In the genomic region with DNA sequence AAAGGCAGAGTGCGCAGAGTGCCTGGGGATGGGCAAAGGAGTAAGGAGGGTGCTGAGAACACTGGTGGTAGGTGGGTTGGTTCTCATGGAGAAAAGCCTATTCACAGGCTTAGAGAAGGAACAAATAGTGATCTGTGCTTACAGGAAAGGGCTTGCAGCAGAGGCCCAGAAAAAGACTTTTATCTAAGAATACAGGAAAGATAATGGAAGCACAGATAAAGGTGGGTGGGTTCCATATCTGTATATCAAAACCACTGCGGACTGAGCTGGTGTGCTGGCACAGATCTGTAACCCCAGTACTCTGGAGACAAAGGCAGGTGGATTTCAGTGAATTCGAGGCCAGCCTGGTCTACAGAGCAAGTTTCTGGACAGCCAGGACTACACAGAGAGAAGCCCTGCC, we compare ENCODE assay signal across 26 mouse cellular contexts.
"Had no signal": no experiment of that assay in that cellular context is flagged by ENCODE, and none has a peak within 500 bp of the region (broad histone marks: within the 10 kb centered on the region; RNA-seq: fewer than 3 reads in every experiment).

No protein-coding gene starts in this region.

- H3K4me3 ChIP-seq: heart, embryonic 10.5 days; heart, embryonic 12.5 days; hindbrain, embryonic 10.5 days; hindbrain, embryonic 12.5 days; intestine, embryonic 15.5 days; layer of hippocampus, adult 2 months; left cerebral cortex, adult 2 months; limb, embryonic 12.5 days; liver, embryonic 13.5 days had no signal

- H3K9me3 ChIP-seq: heart, embryonic 10.5 days; heart, embryonic 12.5 days; hindbrain, embryonic 10.5 days; hindbrain, embryonic 12.5 days; intestine, embryonic 15.5 days; limb, embryonic 12.5 days; liver, embryonic 13.5 days had no signal

- ATAC-seq: hindbrain, embryonic 16.5 days; inflammation-experienced regulatory T-cells, adult 6 months; intestine, embryonic 15.5 days; intestine, postnatal 0 days had no signal

- H3K36me3 ChIP-seq: heart, embryonic 10.5 days; hindbrain, embryonic 10.5 days; hindbrain, embryonic 12.5 days; intestine, embryonic 15.5 days; limb, embryonic 12.5 days; liver, embryonic 13.5 days had no signal

- H3K4me2 ChIP-seq: heart, embryonic 12.5 days; hindbrain, embryonic 12.5 days; hindbrain, embryonic 14.5 days; intestine, embryonic 15.5 days; limb, embryonic 12.5 days; liver, embryonic 11.5 days; liver, embryonic 13.5 days had no signal

- H3K4me1 ChIP-seq: intestine, embryonic 15.5 days had no signal

- DNase-seq: gastrocnemius, postnatal 10 days; gastrocnemius, postnatal 25 days; heart, adult 18-20 months; heart, postnatal 10 days; heart, postnatal 4 days; kidney, adult 18-20 months; kidney, adult 8-10 months; kidney, postnatal 10 days; kidney, postnatal 25 days; kidney, postnatal 4 days; left cerebral cortex, postnatal 4 days; liver; liver, embryonic 13.5 days had no signal

- H3K27ac ChIP-seq: heart, embryonic 10.5 days; hindbrain, embryonic 10.5 days; hindbrain, embryonic 12.5 days; hindbrain, embryonic 14.5 days; intestine, embryonic 15.5 days; layer of hippocampus, adult 2 months; left cerebral cortex, adult 2 months; limb, embryonic 12.5 days; liver, embryonic 13.5 days had no signal

- H3K9ac ChIP-seq: heart, embryonic 12.5 days; hindbrain, embryonic 12.5 days; hindbrain, embryonic 14.5 days; intestine, embryonic 15.5 days; limb, embryonic 12.5 days; liver, embryonic 13.5 days had no signal

- H3K27me3 ChIP-seq: heart, embryonic 12.5 days; hindbrain, embryonic 12.5 days; intestine, embryonic 15.5 days; limb, embryonic 12.5 days; liver, embryonic 13.5 days had no signal
